Mouse (Mus musculus) embryo, embryonic 9.5 days (tissue): ENCODE measurements around the gene Dip2b.

Experiments
- DNase-seq: peaks from one replicate; pipeline ENCODE4 v3.0.0-alpha.2; 2017; ENCODE audit errors: extremely low spot score

The Dip2b gene

GRCm38 (mm10) chr15:100084882-100085281, 46.4 kb downstream of the Dip2b start:
- no peak for DNase-seq

DNA sequence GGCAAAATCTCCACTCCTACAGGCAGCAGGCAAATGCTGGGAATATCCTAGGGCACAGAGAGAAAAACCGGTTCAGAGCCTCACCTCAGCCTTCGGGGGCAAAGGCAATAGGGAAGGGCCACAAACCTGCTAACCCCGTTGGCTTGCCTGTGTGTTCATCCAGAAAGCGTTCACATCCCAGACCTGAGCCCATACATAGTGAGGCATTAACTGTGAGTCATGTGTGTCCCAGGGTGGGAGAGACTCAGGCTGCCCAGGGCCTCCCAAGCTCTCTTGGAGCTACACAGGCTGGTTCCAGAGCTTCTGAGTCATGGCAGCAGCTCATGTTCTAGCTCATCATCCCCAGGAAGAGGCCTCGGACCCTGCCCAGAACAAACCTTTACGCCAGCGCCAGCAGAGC, 49.6 kb downstream of the Dip2b start:
- no peak for DNase-seq

DNA sequence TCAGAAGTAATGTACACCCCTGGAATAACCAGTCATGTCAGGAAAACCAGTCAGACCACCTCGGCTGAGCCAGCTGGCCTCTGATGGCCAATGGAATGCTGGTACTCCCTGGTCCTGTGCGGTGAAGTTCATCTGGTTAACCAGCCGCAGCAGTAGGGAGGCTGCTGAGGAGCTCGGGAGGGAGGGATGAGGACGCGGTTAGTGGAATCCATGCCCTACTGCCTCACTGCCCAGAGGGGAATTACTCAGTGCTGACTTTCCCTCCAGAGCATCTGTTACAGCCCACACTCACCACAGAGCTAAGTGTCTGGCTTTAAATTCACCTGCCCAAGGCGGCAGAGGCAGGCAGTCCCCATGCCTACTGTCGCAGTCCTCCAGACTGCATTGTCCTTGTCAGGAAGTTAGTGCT, 51.2 kb downstream of the Dip2b start:
- peak; percentile 53 for DNase-seq

GRCm38 (mm10) chr15:100091818-100092217, 53.4 kb downstream of the Dip2b start:
- no peak for DNase-seq

DNA sequence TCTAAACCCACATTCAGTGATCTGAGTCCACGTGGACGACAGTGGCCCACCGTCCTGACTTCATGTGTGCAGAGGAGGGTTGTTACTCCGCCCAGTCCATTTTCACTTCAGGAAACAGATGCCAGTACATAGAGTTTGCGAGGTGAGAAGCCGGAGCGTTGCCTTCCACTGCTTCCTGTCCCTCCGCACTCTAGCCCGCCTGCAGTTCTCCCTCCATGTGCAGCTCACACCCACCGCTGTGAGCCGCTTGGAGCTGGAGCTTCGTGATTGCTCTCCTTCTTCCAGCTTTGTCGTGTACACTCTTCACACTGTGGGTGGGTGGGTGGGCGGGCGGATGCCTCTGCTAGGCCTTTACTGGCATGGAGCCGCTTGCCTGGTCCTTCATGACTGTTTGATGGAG, 53.8 kb downstream of the Dip2b start:
- DNase-seq = no peak

- no peak for DNase-seq
Observed at GRCm38 (mm10) chr15:100096587-100097428, 58.3 kb downstream of the Dip2b start.

DNA sequence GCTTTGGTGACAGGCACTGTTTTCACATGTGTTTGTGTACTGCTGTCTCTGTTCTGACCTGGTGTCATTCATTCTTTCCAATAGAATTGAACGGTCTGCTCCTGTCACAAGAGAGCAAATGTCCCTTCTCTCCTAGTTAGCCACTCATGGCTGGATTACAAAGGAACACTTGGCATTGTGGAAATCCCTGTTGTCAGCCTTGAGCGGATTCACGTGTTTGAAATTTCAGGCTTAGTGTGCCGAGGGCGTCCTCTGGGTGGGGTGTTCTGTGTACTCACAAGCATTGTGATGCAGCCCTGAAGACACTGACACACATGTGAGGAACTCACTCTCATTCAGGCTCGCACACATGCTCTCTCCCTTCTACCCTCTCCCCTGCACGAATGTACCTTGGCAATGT, 61.9 kb downstream of the Dip2b start:
- DNase-seq = no peak

DNA sequence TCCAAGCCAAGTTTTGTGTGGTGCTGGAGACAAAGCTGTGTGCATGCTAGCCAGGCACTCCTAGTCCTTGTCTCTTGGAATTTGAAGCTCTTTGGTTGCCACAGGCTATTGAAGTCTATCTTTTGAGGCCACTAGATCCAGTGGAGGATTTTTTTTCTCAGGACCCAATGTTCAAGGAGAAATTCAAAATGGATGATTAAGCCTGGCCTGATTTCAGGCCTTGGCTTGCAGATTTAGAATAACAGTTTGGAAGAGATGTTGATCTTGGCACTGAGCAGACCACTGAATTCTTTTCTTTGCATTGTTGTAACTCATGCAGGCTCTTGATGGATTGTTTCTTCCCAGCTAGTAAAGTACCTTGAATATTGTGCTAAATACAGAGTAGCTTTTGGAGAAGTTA, 62.7 kb downstream of the Dip2b start:
- no peak for DNase-seq

DNA sequence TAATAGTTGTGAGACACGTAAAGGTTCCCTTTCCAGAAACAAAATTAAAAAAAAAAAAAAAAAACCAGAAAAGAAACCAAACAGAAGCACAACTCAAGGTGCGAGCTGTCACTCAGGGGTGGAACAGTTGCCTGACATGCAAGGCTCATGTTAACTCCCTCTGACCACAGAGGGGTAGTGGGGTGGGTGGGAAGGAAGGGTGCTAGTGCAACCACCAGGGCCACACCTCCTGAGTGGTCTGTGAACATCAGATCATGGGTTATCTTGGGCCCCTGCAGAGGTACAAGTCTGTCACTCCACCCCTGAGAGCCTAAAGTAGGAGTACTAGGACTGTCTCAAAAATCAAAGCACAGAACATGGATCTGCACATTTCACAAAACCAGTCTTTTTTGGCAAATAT, 65.7 kb downstream of the Dip2b start:
- DNase-seq = no peak

DNA sequence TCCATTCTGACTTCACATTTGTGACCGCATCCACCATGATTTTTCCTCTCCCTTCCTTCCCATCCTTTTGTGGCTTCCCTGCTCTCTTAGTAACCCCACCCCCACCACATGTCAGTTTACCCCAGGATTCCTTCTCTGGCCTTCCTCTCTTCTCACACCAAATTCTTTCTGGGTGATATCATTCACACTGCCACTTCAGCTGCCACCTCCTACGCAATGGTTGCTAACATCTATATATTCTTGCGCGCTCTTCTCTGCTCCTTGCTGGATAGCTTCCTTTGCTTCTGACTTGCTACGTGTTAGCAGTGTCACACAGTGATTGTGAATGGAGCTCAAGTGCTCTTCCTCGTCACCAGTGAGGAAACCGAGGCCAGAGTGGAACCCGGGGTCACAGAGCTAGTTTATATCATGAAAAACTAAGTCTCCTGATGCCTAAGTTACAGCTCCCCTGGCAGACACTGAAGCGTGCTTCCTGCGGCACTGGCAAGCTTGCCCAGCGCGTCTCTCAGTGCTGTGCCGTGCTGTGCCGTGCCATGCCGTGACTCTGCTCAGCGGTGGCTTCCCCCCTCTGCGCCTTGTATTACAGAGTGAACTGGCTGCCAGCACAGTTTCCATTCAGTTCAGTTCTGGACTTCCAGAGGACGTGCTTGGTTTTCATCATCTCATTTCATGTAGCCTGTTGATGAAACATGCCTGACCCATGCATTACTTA, 69.8 kb downstream of the Dip2b start:
- DNase-seq = no peak

- DNase-seq = no peak
Observed at GRCm38 (mm10) chr15:100109916-100110315, 71.5 kb downstream of the Dip2b start.

DNA sequence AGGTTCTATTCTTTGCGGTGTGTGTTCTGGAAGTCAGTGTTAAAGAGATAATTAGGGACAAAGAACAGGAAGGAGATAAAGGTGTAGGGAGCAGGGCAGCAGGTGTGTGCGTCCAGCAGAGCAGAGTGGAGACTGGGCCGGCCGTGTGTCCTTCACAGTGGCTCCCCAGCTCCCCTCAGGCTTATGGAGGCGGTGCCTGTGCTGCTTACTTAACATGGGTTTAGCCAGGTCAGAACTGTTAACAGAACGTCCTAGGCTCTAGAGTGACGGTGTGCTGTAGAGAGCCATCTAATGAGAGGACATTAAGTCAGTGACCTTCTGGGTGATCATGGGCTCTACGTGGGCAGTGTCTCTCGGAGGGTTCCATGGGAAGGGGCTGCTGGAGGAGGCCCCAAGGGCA, 73.4 kb downstream of the Dip2b start:
- no peak for DNase-seq

GRCm38 (mm10) chr15:100112309-100112966, 74.0 kb downstream of the Dip2b start:
- DNase-seq = no peak

DNA sequence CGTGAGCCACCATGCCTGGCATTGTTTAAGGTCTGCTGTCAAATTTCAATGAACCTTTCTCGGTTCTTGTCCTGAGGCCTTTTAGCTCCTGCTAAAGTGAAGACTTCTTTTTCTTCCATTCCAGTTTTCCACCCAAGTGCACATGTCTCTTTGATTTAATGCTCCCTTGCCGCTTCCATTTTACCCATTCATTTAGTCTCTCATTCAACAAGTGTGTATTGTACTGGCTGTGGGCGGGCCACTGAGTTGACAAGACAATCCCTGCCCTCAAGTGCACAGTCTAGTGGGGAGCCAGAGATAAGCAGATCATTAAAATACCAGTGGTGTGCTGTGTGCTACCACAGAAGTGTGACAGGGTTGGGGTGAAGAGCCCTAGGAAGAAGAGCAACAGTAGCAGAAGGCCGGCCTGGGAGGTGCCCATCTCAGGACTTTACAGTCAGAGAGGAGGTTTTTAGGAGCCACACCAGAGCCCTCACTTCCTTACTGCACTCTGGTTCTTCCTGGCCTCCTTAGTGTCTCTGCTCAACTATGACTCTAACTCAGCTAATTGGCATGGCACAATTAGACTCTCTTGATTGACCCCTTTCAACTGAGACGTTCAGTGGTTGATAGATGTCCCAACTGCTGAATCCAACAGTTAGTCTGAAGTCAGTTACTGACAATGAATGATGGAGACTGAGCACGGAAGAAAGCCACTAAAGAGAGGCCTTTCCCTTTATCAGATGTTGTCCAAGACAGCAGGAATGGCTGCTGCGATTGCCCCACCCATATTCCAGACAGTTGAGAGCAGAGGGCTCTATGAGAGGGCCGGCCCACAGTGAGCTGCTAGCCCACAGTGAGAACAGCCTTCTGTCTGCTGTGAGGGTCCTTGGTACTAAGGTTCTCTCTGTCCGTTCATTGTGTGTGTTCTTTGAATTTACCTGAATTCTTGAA, 75.1 kb downstream of the Dip2b start:
- peak; percentile 50 for DNase-seq

- no peak for DNase-seq
Observed at GRCm38 (mm10) chr15:100115416-100115815, 77.0 kb downstream of the Dip2b start.

DNA sequence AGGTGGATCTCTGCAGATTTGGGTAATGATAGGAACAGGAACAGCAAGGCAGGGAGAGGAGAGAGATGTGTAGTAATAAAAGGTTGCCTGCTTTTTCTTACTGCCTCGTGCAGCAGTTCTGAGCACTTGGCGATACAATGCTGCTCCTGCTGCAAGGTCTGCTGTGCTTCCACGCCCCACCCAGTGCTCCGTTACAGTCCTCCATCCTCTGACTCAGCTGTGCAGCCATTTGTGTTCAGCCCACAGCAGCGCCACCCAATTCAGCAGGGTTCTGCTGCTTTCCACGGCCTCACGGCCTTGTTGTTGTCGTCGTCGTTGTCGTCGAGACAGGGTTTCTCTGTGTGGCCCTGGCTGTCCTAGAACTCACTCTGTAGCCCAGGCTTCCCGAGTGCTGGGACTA, 77.9 kb downstream of the Dip2b start:
- no peak for DNase-seq

DNA sequence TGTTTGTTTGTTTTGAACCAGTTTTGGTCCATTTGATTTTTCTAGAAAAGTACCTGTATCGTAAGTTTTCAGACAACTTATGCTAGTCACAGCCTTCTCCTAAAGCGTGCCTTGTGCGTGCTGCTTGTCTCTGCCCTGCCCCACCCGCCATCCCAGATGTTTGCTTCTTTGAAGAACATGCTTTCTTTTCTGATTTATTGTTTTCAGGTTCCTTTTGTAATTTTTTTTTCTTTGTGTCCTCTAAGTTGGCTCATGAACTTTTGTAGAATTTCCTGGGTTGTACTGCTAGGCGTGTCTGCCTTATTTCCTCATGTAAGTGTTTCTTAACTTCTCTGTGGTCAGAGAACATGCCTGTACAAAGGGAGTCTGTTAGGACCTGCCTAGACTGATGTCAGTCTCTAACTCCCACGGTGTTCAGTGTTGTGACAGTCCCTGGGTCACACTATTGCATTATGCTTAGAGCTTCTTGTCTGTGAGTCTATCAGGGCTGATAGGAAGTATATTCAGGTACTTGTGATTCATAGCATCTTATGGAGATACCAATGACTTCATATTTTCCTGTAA, 80.8 kb downstream of the Dip2b start:
- DNase-seq = no peak

GRCm38 (mm10) chr15:100121437-100121836, 83.0 kb downstream of the Dip2b start:
- DNase-seq = no peak

DNA sequence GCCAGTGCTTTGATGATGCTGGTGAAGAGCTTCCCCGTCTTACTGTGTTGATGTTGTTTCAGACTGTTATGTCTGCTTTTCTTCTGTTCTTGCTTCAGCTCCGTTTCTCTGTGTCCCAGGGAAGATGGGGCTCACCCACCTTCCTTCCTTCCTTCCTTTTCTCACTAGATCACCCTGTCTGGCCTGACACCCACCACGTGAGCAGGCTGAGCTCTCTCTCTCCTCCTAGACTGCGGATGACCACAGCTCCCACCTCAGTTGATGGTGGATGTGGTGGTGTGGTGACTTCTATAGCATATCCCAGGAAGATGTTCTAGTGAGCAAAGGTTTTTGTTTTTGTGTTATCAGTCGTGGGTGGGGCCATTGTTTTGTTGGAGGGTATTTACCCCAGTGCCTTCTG, 85.4 kb downstream of the Dip2b start:
- DNase-seq = no peak

GRCm38 (mm10) chr15:100125245-100125644, 86.8 kb downstream of the Dip2b start:
- DNase-seq = no peak

DNA sequence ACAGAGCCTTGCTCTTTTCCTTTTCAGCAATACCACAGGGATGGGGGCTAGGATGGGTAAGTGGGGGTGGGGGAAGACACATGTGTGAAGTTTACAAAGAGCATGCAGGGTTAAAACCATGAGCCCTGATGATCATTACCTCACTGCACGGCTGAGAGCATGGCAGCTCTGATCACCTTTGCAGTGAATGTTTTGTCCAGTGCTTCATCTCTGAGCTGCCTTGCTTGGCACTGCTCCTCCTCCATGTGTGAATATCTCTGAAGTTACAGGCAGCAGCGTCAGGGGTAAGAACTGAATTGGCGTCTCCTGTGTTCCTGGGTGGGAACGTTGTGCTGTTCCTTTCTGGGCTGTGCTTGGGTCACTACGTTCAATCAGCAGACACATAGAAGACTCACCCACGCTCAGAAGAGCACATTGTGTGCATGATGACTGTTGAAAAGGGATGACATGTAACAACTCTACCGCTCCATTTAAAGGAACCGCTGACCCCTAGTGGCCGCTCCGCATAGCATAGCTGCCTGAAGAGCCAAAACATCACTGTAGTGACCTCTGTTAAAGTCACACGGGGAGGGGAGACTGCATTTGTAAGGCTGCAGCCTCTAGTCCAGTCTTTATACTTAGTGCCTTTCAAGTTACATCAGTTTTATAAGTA, 88.1 kb downstream of the Dip2b start:
- DNase-seq = peak; percentile 78
